Mouse (Mus musculus) gastrocnemius, adult 8-10 months (tissue): ENCODE measurements around the gene Fbxl15. TPM values are rescaled to one million over a fixed set of nuclear protein-coding genes. Genes with fewer than 3 reads are reported as not detected.

Experiments
- microRNA-seq: library from miRNA; unstranded; fragments of <30 nt; microRNA quantifications from one replicate; pipeline ENCODE4 v1.2.0, GENCODE M21; 2022
- total RNA-seq, 4 experiments: library from RNA; stranded (reverse); gene quantifications; 2 replicates each; pipeline ENCODE4 v1.2.4; 2022

Gene Fbxl15
- total RNA-seq, 4 experiments from 2014 or later, result 2.0 to 3.9 (median 3.0) TPM

Small RNAs within 50 kb of the gene (microRNA-seq; reads per million reads assigned to microRNA genes)
- gene Mir146b, result not detected

Other genes with a start within 250 kb of the Fbxl15 start
- not detected for gene Elovl3, start 196.3 kb upstream of the Fbxl15 start, total RNA-seq
- gene Pitx3, start 179.9 kb upstream of the Fbxl15 start, total RNA-seq, result 1 to 10 TPM; 1.8 to 8.3 (median 5.1) TPM
- 10 to 100 TPM; 39.3 to 52.2 (median 46.2) TPM for gene Gbf1, start 175.7 kb upstream of the Fbxl15 start, total RNA-seq
- 10 to 100 TPM in 1 of 4 experiments, 1 to 10 TPM in 3; 8.7 to 10.5 (median 9.3) TPM for gene Nfkb2, start 23.9 kb upstream of the Fbxl15 start, total RNA-seq
- under 1 TPM in 2 of 4 experiments, not detected in 2; 0.15 to 0.19 TPM for gene Psd, start 1.0 kb upstream of the Fbxl15 start, total RNA-seq
- gene Cuedc2, start 10.5 kb downstream of the Fbxl15 start, total RNA-seq, result 10 to 100 TPM; 57.5 to 66.3 (median 64.3) TPM
- gene Mfsd13a, start 12.9 kb downstream of the Fbxl15 start, total RNA-seq, result 1 to 10 TPM; 1.1 to 2.2 (median 1.9) TPM
- gene 2310034G01Rik, start 22.1 kb downstream of the Fbxl15 start, total RNA-seq, result under 1 TPM in 3 of 4 experiments, not detected in 1; 0.27 to 0.35 (median 0.29) TPM
- 10 to 100 TPM; 56.5 to 61.5 (median 59.3) TPM for gene Actr1a, start 67.6 kb downstream of the Fbxl15 start, total RNA-seq
- 1 to 10 TPM; 4.5 to 5.7 (median 5.3) TPM for gene Sufu, start 68.7 kb downstream of the Fbxl15 start, total RNA-seq
- 10 to 100 TPM; 22.0 to 24.0 (median 22.7) TPM for gene Trim8, start 173.5 kb downstream of the Fbxl15 start, total RNA-seq
- gene Arl3, start 245.0 kb downstream of the Fbxl15 start, total RNA-seq, result 10 to 100 TPM; 51.1 to 76.4 (median 62.8) TPM
- 1 to 10 TPM; 1.6 to 3.0 (median 2.8) TPM for gene Sfxn2, start 245.2 kb downstream of the Fbxl15 start, total RNA-seq